Mouse (Mus musculus) frontal cortex, adult 2 months (tissue): Measurements from ENCODE around the gene Fbxl12. TPM values are rescaled to one million over a fixed set of nuclear protein-coding genes. Genes with fewer than 3 reads are reported as not detected.
"Not testable (repeated sequence)": the region's sequence is repeated elsewhere in the genome, so short reads cannot be mapped to it uniquely, and the experiment has no call there.

Source experiments
- DNase-seq, 2 experiments: peaks; one replicate each; pipeline ENCODE4 v3.0.0; 2022; ENCODE audit warnings: low spot score in 1 of 2; ENCODE audit errors: extremely low spot score in 1 of 2
- polyA plus RNA-seq: library from polyadenylated mRNA; depleted of rRNA; stranded (reverse); fragments of >200 nt; gene quantifications from 2 replicates; pipeline ENCODE4 v1.2.3, GENCODE M21; 2012; rRNA removed

Fbxl12 gene
- polyA plus RNA-seq: 29.3 and 29.9 TPM in 2 replicates

- DNase-seq: peak; percentile 63 to 86
Measured at GRCm38 (mm10) chr9:20644360-20645081, at the start of gene Fbxl12. Gene Fbxl12 (minus strand): TSS chr9:20644767.

DNA sequence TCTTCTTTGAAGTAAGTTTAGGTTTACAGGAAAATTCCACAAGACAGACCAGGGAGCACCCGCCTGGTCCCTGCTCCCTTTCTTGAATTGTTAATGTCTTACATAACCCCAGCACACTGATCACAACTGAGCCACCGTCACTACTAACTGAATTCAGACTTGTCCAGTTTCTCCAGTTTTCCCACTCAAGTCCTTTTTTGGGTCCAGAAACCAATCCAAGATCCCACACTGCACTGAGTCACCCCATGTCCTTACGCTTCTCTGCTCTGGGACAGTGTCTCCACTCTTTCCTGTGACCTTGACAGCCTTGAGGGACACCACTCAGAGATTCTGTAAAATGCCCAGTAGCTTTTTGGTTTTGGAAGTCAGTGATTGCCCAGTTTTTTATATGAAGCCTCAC, 48.3 kb upstream of the Fbxl12 start:
- no peak for DNase-seq

DNA sequence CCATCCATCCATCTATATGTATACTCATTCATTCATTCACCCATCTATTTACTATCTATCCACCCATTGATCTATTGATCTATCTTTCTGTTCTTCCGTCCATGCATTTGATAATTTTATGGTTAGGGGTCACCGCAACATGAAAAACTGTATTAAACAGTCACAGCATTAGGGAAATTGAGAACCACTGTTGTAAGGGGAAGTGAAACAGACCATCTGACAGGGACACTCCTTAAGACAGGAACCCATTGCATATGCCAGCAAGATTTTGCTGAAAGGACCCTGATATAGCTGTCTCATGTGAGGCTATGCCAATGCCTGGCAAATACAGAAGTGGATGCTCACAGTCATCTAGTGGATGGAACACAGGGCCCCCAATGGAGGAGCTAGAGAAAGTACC, 45.9 kb upstream of the Fbxl12 start:
- not testable (repeated sequence) for DNase-seq

GRCm38 (mm10) chr9:20689913-20690312, 45.3 kb upstream of the Fbxl12 start:
- DNase-seq: no peak

GRCm38 (mm10) chr9:20689403-20689802, 44.8 kb upstream of the Fbxl12 start:
- DNase-seq: no peak

DNA sequence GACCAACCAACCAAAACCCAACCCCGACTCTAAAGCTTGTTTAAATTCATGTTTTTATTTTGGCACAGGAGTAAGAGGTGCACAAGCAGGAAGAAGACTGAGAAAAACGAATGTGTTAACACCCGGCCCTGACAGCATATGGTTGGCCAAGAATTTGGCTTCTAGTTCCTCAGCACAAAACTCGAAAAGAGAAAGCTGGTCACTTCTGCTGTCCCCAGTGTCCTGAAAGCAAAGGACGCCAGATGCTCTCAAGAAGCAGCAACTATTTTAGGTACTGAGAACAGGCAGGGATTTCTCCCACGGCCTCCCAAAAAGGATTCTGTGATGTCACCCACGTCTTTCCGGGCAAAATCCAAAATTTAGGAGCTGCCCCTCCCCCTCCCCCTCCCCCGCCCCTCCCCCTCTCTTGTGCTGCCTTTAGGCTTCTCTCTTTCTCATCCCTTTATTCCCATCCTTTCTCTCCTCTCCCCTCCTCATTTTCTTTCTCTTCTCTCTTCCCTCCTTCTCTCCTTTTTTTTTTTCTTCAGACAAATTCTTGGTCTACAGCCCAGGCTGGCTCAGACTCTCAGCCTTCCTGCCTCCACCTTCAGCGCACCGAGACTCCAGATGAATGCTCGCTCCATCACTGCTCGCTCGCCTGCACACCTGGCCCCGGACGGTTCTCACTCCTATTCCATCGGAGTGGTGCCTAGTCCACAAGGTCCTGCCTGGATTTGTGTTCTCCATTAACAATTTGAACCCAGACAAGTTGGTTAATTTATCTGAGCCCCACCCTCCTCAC, 40.7 kb upstream of the Fbxl12 start:
- peak; percentile 82 to 86 for DNase-seq

DNA sequence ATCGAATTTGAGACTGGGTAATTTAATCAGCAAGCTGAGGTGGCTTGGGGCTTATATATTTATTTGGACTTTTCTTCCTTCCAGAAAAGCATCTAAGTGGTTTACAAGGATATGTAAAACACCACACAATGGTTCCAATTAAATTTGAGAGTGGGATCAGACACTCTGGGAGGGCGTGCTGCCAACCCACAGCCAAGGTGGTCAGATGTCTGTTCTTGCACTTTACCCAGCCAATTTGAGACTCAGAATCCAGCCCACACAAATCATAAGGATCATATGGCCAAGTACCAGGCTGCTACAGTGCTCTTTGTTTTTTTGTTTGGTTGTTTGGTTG, 37.8 kb upstream of the Fbxl12 start:
- no peak for DNase-seq

DNA sequence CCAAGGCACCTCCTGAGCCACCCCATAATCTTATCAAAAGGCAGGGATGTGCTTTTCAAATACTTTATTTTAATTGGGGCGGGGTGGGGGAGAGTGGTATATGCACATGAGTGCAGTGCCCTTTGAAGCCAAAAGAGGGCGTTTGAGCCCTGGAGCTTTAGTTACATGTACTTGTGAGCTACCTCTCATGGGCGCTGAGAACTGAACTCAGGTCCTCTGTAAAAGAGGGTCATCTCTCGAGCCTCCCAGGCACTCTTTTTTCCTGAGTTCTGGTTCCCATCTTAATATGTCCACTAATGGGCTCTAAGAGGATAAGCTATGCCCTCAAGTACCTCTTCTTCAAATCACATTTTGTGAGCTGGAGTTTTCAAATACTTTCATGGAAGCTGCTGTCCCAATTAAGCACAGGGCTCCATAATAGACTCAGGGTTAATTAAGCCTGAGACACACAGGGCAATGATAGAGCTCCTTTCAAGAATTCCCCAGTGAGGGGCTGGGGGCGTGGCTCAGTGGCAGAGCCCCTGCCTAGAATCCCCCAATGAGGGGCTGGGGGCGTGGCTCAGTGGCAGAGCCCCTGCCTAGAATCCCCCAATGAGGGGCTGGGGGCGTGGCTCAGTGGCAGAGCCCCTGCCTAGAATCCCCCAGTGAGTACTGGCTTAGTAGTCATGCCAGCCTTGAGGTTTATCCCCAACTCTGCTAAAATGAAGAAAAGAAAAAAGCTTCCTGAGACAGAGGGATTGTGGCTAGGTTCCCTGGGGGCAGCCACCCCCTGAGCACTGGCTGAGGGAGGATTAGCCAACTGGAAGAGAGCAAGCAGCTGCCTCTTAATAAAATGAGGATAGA, 37.2 kb upstream of the Fbxl12 start:
- no peak for DNase-seq

- DNase-seq: no peak
Measured at GRCm38 (mm10) chr9:20680378-20680958, 35.9 kb upstream of the Fbxl12 start.

DNA sequence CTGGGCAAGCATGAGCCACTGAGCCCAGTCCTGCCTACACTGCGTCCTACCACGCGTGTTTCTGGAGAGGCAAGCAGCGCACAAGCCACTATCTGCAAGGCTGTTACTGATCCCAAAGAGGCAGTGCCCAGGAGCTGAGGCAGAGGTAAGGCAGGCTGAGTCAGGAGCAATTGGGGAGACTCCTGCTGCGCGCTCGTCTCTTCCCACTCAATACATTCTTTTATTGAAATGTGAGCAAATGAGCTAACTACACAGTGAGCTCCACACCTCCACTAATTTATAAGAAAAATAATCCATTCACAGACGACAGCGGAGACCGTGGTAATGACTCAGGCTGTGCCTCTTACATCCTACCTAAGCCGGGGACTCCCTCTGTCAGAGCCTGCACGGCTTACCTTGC, 33.3 kb upstream of the Fbxl12 start:
- DNase-seq: peak in 1 of 2 experiments; percentile 51

DNA sequence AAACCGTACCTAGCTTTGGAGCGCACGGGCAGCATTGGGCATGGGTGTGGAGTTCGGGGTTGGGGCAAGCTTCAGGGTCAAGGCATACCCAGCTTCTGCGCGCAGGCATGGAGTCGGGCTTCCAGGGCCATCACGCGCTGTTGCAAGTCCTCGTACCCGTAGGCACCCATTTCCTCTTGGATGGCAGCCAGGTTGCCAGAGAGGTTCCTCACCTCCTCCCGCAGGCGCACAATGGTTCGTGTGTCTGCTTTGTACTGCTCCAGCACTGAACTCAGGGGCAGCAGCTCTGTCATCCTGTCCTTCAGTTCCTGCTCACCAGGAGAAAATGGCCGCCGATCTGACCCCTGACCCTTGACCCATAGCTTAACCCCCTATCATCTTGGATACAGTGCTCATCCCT, 27.5 kb upstream of the Fbxl12 start:
- no peak for DNase-seq

- no peak for DNase-seq
Measured at GRCm38 (mm10) chr9:20668065-20668464, 23.5 kb upstream of the Fbxl12 start.

DNA sequence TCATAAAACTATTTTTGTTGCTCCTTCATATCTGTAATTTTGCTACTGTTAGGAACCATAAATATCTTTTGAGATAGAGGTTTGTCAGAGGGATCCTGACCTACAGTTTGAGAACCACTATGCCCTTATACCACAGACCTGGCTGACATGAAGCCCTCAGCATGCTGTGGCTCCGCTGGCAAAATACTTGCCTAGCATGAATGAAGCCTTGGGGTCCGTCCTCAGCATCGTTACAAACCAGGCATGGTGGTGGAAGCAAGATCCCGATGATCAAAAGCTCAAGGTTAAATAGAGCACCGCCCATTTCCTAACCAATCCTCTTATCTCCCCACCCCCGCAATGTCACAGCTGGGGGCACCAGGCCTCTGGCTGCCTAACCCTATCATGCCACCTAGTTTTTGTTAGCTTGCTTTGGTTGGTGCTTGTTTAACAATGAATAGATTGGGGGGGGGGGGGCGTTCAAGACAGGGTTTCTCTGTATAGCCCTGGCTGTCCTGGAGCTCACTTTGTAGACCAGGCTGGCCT, 22.0 kb upstream of the Fbxl12 start:
- DNase-seq: no peak

DNA sequence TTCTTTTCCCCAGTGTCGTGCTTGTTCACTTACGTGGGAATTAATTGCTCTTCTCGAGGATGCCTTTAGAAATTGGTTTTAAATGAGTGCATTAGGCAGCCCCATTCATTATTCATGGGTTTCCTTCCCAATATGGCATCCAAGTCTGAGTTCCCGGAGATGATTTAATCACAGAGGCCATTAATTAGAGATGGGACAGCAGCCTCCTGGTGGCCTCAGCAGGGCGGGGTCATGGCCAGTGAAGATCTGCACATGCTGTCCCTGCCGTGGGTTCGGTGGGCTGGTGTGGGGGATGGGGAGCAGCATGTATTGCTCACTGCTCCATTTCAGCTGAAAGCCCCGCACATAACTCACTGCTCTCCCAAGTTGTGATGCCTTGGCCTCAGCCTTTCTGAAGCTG, 21.4 kb upstream of the Fbxl12 start:
- DNase-seq: no peak

- no peak for DNase-seq
Measured at GRCm38 (mm10) chr9:20664982-20665637, 20.5 kb upstream of the Fbxl12 start.

- DNase-seq: no peak
Measured at GRCm38 (mm10) chr9:20664366-20664765, 19.8 kb upstream of the Fbxl12 start.

- DNase-seq: peak; percentile 81 to 85
Measured at GRCm38 (mm10) chr9:20663956-20664355, 19.4 kb upstream of the Fbxl12 start.

DNA sequence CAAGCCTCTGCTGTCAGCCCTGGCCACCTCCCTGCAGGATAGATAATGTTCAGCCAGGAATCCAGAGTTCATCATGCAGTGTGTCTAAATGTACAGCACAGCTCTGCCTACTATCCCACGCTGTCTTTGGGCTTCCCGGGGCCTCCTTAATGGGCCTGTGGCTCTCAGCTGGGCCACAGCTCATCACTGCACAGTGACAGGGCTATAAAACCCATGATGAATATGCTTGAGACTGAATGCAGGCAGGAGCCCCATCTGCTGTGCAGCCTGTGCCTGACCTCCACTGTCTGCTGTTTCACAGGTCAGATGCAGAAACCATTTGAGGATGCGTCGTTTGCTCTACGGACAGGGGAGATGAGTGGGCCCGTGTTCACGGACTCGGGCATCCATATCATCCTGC, 18.3 kb upstream of the Fbxl12 start:
- DNase-seq: no peak

GRCm38 (mm10) chr9:20662325-20662724, 17.8 kb upstream of the Fbxl12 start:
- peak in 1 of 2 experiments; percentile 92 for DNase-seq

- no peak for DNase-seq
Measured at GRCm38 (mm10) chr9:20657546-20657945, 13.0 kb upstream of the Fbxl12 start.
